Mouse (Mus musculus): Measurements from ENCODE around the gene Cd8b1.

Gene Cd8b1

DNA sequence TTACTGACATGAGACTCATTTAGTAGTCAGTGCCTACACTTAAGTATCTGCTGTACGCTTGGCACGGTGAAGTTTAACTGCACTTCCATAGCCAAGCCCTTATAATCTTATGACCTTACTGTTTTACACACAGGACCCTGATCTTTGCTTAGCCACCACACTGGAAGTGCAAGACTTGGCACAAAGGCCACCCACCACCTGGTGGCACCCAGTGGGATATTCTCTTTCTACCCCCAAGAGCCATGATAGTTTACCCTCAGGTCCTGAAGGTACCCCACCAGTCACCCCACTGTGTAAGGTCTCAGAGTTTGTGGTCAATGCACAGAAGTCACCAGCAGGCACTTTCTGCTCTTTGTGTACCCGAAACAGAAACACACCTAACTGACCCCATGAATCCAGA lies 28.6 kb downstream of the Cd8b1 start:
- no peak for DNase-seq (ENCODE audit: low spot score)

DNA sequence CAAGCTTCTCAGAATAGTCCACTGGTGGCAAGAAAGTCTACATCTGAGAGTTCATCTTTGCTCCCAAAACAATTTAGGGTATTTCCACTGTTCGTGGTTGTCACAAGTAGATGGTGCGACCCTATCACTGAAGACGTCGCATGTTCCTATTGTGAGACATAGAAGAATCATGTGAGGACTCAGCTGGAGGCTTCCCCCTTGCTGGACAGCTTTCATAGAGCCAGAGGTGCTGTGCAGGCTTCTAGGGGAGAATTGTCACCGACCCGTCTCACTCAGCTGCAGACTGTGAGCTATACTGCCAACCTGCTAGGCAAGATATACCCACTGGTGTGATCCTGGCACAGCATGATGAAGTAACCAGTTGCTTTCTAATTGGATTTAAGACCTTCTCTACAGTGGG lies 29.6 kb downstream of the Cd8b1 start:
- DNase-seq (ENCODE audit: low spot score) = no peak

GRCm38 (mm10) chr6:71352866-71353427 lies 30.4 kb downstream of the Cd8b1 start:
- no peak for DNase-seq (ENCODE audit: low spot score)

GRCm38 (mm10) chr6:71353722-71354121 lies 31.1 kb downstream of the Cd8b1 start:
- DNase-seq (ENCODE audit: low spot score) = no peak

- no peak for DNase-seq (ENCODE audit: low spot score)
These were observed 34.9 kb downstream of the Cd8b1 start for GRCm38 (mm10) chr6:71357493-71357892.

DNA sequence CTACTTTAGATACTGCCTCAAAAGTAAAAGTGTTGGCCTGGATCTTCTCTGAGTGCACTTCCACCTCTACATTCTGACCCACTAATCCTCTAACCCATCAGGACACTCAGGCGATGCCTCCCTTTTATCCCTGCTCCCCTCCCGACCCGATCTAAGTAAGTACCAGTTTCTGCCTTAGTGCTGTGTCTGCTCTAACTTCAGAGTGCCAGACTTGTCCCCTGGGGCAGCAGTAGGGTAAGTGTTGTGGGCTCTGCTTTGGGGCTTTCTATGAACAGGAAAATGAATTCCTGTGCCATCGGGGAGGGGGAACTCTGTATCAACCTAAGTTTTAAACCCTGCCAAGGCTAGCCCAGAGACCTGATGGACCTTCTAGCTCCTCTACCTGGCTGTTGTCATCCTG lies 37.6 kb downstream of the Cd8b1 start:
- DNase-seq (ENCODE audit: low spot score) = no peak

GRCm38 (mm10) chr6:71360751-71361150 lies 38.2 kb downstream of the Cd8b1 start:
- DNase-seq (ENCODE audit: low spot score) = no peak

- no peak for DNase-seq (ENCODE audit: low spot score)
These were observed 38.6 kb downstream of the Cd8b1 start for GRCm38 (mm10) chr6:71361156-71361670.

DNA sequence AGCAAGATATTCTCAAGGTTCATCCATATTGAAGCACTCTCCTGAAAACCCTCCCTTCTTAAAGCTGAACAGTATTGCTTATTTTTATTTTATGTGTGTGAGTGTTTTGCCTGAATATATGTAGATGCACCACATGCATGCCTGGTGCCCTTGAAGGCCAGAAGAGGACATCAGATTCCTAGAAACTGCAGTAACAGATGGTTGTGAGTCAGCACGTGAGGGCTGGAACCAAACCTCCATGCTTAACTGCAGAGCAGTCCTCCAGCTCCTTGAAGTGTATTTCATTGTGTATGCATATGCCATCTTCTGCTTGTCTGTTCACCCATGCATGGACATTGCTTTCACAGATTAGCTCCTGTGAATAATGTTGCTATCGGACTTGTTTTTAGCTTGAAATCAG lies 41.4 kb downstream of the Cd8b1 start:
- DNase-seq (ENCODE audit: low spot score) = no peak

DNA sequence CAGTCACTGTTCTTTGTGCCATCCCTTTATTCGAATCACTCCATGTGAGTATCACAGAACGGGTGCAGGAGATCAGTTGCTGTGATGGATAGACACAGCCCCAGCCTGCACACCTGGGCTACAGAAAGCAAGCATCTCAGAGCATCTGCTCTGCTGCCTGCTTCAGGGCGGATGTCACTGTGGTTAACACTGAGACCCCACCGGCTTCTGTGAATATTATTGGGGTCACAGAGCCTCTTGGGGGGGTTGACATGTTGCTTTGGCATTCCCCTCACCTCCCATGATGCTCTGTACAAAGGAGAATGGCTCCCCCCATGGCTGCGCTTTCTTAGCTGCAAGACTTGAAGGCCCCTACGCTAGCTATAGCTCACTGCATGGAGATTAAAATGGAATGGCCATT lies 46.8 kb downstream of the Cd8b1 start:
- no peak for DNase-seq (ENCODE audit: low spot score)

DNA sequence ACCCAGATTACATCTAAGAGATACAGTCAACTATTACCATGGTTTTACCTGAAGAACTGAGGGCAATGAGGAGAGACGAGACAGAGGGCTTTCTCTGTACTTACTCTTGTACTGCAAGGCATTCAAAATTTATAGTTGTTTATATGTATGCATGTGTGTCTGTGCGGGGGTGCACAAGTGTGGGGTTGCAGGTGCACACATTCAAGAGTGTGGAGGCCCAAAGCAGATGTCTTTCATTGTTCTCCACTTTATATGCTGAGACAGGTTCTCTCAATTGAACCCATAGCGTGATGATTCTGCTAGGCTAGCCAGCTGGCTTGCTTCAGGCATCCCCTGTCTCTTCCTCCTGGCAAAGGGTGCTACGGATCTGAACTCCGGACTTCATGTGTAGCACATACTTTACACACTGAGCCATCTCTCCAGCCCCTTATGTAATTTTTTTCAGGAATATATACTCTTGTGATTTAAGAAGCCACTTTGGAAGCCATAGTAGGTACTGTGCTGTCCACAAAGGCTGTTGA lies 48.6 kb downstream of the Cd8b1 start:
- no peak for DNase-seq (ENCODE audit: low spot score)

GRCm38 (mm10) chr6:71372041-71372720 lies 49.6 kb downstream of the Cd8b1 start:
- no peak for DNase-seq (ENCODE audit: low spot score)

DNA sequence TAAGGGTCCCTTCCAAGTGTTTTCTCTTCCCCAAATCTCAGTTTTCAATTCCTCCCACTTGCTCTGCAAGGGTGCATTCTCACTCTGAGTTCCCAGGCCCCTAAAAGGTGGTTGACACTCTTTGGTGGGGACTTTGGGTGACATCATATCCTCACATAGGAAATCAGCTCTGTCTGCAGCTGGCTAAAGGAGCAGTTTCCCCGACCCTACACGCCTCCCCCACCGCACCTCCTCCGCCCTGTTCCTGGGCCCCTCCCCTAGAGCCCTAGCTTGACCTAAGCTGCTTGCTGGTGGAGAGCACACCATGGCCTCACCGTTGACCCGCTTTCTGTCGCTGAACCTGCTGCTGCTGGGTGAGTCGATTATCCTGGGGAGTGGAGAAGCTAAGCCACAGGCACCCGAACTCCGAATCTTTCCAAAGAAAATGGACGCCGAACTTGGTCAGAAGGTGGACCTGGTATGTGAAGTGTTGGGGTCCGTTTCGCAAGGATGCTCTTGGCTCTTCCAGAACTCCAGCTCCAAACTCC lies 50.7 kb downstream of the Cd8b1 start, which contains the start of gene Cd8a:
Gene Cd8a, plus strand, starts transcription at position 179 of the 527 bp plus-strand sequence.
- no peak for DNase-seq (ENCODE audit: low spot score)

GRCm38 (mm10) chr6:71374311-71374829 lies 51.8 kb downstream of the Cd8b1 start:
- DNase-seq (ENCODE audit: low spot score) = no peak

- no peak for DNase-seq (ENCODE audit: low spot score)
These were observed 52.3 kb downstream of the Cd8b1 start for GRCm38 (mm10) chr6:71374921-71375320.

- no peak for DNase-seq (ENCODE audit: low spot score)
These were observed 54.1 kb downstream of the Cd8b1 start for GRCm38 (mm10) chr6:71376711-71377110.

GRCm38 (mm10) chr6:71381654-71382053 lies 59.1 kb downstream of the Cd8b1 start:
- no peak for DNase-seq (ENCODE audit: low spot score)

Data from lung, postnatal 25 days (tissue).